Mouse (Mus musculus) limb, embryonic 12.5 days (tissue): Measurements from ENCODE around the gene Nos1. TPM values are rescaled to one million over a fixed set of nuclear protein-coding genes. Genes with fewer than 3 reads are reported as not detected.
A peak's percentile ranks its signal among the peaks of the same experiment; 100 is the strongest.

Experiments used
- ATAC-seq: fragments of 200-750 bp; cut with Nextera tagmentation; 2 replicates; pipeline ENCODE4 v1.8.0; 2017; ENCODE audit warnings: low read depth, moderate TSS enrichment; ENCODE audit not compliant: insufficient number of reproducible peaks, insufficient read depth, low FRiP score, low TSS enrichment
- H3K27ac ChIP-seq: fragments of 300-500 bp; sonication (generic); 2 replicates; pipeline ENCODE4 v1.5.1; 2016; ENCODE audit warnings: mild to moderate bottlenecking, moderate library complexity
- H3K27me3 ChIP-seq: fragments of 300-500 bp; sonication (generic); 2 replicates; pipeline ENCODE4 v1.6.1; 2016; ENCODE audit warnings: mild to moderate bottlenecking, moderate library complexity
- H3K36me3 ChIP-seq: fragments of 300-500 bp; sonication (generic); 2 replicates; pipeline ENCODE4 v1.6.1; 2016; ENCODE audit warnings: mild to moderate bottlenecking, moderate library complexity
- H3K4me1 ChIP-seq: fragments of 300-500 bp; sonication (generic); replicated peaks from 2 replicates; pipeline ENCODE4 v1.6.1; 2016
- H3K4me2 ChIP-seq: fragments of 300-500 bp; sonication (generic); 2 replicates; pipeline ENCODE4 v1.6.1; 2016; ENCODE audit warnings: mild to moderate bottlenecking, moderate library complexity
- H3K4me3 ChIP-seq: fragments of 300-500 bp; sonication (generic); replicated peaks from 2 replicates; pipeline ENCODE4 v1.5.1; 2016; ENCODE audit warnings: mild to moderate bottlenecking
- H3K9ac ChIP-seq: fragments of 300-500 bp; sonication (generic); replicated peaks from 2 replicates; pipeline ENCODE4 v1.6.1; 2016; ENCODE audit warnings: mild to moderate bottlenecking, moderate library complexity
- H3K9me3 ChIP-seq: fragments of 300-500 bp; sonication (generic); 2 replicates; pipeline ENCODE4 v1.6.1; 2016; ENCODE audit warnings: mild to moderate bottlenecking, moderate library complexity
- WGBS: fragments of 180-500 bp; shearing (Covaris S2); methylation state at CpG from one replicate; pipeline ENCODE4 v1.1.7; 2016; 5-methylcytosine and 5-hydroxymethylcytosine counted together
- polyA plus RNA-seq: library from polyadenylated mRNA; unstranded; fragments of >200 nt; fragmentation: Nextera tagmentation; extraction: Ambion mirVana; gene quantifications from 2 replicates; pipeline ENCODE4 v1.2.1, GENCODE M21; 2016

Nos1 gene
- polyA plus RNA-seq, 1 experiment from 2014 or later = 0.21 TPM

DNA sequence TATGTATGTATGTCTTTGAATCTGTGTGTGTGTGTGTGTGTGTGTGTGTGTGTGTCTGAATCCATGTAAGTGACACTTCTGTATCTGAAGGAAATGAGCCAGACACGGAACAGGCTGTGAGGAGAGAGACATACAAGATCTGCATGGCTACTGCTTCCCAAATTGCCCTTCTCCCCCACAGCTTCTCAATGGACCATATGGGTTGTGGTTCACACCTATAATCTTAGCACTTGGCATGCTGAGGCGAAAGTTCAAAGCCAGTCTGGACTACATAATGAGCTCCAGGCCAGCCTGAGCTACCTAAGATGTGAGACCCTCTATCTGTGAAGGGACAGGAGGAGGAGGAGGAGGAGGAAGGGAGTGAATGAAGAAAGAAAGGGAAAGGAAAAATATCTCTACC, 151.4 kb downstream of the Nos1 start:
- no peak overlapping the region for H3K4me3 ChIP-seq
- no peak overlapping the region for H3K4me2 ChIP-seq
- no peaks in the 10 kb centered on the region for H3K36me3 ChIP-seq
- 0 out of 2 replicates have a peak, but pooled peaks cover 2% of the 10 kb centered on the region for H3K9me3 ChIP-seq
- H3K4me1 ChIP-seq = no peaks in the 10 kb centered on the region
- no peak for ATAC-seq
- 0 out of 2 replicates have a peak, but pooled peaks cover 5% of the 10 kb centered on the region for H3K27me3 ChIP-seq
- no peak overlapping the region for H3K9ac ChIP-seq
- no peak overlapping the region for H3K27ac ChIP-seq
- WGBS = 39% methylated on average over 2 of the region's 2 CpGs

DNA sequence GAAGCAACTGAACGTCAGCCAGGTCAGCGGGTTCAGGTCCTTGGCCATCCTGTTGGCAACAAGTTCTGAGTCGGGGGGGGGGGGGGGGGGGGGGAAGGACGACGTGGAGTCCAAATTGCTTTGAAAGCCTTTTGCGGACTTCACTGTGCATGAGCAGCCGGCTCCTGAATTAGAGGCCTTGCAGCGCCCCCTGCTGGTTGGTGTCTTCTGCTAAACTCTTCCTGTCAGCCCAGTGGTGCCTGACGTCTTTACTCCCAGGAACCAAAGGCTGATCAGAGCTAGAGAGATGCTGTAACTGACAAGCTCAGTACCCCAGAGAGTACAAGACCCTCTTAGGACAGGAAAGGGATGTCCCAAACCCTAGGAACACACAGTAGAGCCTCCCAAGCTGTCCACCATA, 152.0 kb downstream of the Nos1 start:
- Histone ChIP-seq H3K27me3 (0 out of 2 replicates have a peak, but pooled peaks cover 5% of the 10 kb centered on the region), H3K9me3 (0 out of 2 replicates have a peak, but pooled peaks cover 2% of the 10 kb centered on the region), H3K27ac (no peak overlapping the region), H3K4me1 (no peaks in the 10 kb centered on the region), H3K9ac (no peak overlapping the region), H3K4me3 (no peak overlapping the region), H3K36me3 (no peaks in the 10 kb centered on the region), H3K4me2 (peak overlapping the region; percentile 33; the same call in 1 of the 2 replicates)
- 0% methylated on average over 7 of the region's 9 CpGs for WGBS
- ATAC-seq = no peak

DNA sequence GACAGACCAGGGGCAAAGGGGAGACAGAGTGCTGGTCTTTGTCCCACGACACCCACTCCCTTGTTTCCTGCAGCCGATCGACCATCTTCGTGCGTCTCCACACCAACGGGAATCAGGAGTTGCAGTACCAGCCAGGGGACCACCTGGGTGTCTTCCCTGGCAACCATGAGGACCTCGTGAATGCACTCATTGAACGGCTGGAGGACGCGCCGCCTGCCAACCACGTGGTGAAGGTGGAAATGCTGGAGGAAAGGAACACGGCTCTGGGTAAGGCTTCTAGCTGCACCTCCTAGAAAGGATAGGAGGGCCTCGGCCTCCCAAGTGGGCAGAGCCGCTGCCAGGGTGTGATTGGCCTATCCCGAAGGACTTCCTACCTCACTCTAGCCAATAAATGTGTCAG, 155.5 kb downstream of the Nos1 start:
- H3K9ac ChIP-seq = 0 out of 2 replicates have a peak overlapping the region, but pooled peaks have one; percentile 4
- no peak overlapping the region for H3K4me3 ChIP-seq
- no peak overlapping the region for H3K27ac ChIP-seq
- no peaks in the 10 kb centered on the region for H3K36me3 ChIP-seq
- H3K9me3 ChIP-seq = no peaks in the 10 kb centered on the region
- no peaks in the 10 kb centered on the region; the same call in 1 of the 2 replicates for H3K4me1 ChIP-seq
- H3K4me2 ChIP-seq = no peak overlapping the region
- H3K27me3 ChIP-seq = peaks cover 5% of the 10 kb centered on the region; the same call in 1 of the 2 replicates
- ATAC-seq = no peak
- WGBS = 63% methylated on average over 16 of the region's 16 CpGs

DNA sequence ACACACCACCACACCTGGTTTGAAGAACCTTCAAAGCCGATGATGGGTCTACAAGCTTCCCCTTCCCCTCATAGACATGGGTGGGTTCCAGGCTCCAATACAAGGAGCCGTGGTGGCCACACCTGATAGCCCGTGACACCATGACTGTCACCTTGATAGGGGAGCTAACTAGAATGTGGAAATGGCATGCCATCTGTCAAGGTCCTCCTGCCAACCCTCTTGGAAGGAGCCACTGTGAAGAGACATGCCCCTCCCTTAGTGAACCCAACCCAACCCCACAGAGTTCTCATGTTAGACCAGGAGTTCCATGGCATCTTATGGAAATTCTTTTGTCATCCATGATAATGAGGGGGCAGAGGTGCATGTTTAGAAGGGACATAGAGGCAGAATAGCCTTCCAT, 156.4 kb downstream of the Nos1 start:
- 94% methylated on average over 3 of the region's 3 CpGs for WGBS
- Histone ChIP-seq H3K27ac (no peak overlapping the region), H3K4me1 (no peaks in the 10 kb centered on the region; the same call in 1 of the 2 replicates), H3K9me3 (no peaks in the 10 kb centered on the region), H3K9ac (no peak overlapping the region), H3K4me3 (no peak overlapping the region), H3K36me3 (no peaks in the 10 kb centered on the region), H3K27me3 (peaks cover 5% of the 10 kb centered on the region; the same call in 1 of the 2 replicates), H3K4me2 (no peak overlapping the region)
- ATAC-seq = no peak

DNA sequence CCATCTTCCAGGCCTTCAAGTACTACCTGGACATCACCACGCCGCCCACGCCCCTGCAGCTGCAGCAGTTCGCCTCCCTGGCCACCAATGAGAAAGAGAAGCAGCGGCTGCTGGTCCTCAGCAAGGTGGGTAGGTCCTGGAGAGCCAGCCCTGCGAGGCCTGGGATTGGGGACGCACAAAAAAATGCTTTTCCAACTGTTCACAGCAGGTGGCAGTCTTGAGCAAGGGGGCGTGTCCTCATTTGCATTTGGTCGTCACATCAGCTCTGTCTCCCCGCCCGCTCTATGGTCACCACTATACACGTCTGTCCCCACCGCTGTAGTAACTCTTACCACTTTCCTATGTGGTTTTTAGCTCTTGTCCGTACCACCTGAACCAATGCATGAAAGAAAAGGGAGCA, 157.3 kb downstream of the Nos1 start:
- H3K4me1 ChIP-seq = no peaks in the 10 kb centered on the region; the same call in 1 of the 2 replicates
- H3K27ac ChIP-seq = no peak overlapping the region
- no peaks in the 10 kb centered on the region for H3K9me3 ChIP-seq
- no peaks in the 10 kb centered on the region for H3K36me3 ChIP-seq
- H3K4me3 ChIP-seq = peak overlapping the region; percentile 27
- H3K9ac ChIP-seq = no peak overlapping the region
- H3K27me3 ChIP-seq = peaks cover 5% of the 10 kb centered on the region; the same call in 1 of the 2 replicates
- WGBS = 12% methylated on average over 14 of the region's 14 CpGs
- peak overlapping the region; percentile 52 for H3K4me2 ChIP-seq
- ATAC-seq = peak; percentile 73

DNA sequence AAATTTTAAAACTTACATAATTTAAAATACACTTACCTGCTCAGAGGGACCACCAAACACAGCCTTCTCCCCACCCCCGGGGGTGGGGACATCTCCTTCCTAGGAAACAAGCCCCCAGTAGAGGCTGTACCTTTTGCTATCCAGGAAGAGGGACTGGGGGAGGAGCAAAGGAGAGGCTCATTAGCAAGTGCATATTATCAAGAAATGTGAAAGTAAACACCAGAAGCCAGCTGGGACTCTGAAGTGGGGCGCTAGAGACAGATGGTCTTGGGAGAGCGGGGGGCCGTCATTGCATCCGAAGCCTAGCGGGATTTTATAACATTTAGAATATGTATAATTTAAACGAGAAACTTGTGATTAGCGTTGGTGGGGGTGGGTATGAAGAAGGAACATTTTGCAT, 158.6 kb downstream of the Nos1 start:
- no peaks in the 10 kb centered on the region for H3K36me3 ChIP-seq
- no peak for ATAC-seq
- no peak overlapping the region for H3K4me3 ChIP-seq
- no peak overlapping the region for H3K9ac ChIP-seq
- H3K27me3 ChIP-seq = peaks cover 5% of the 10 kb centered on the region; the same call in 1 of the 2 replicates
- no peaks in the 10 kb centered on the region; the same call in 1 of the 2 replicates for H3K4me1 ChIP-seq
- no peak overlapping the region for H3K4me2 ChIP-seq
- H3K27ac ChIP-seq = no peak overlapping the region
- WGBS = 82% methylated on average over 8 of the region's 8 CpGs
- no peaks in the 10 kb centered on the region for H3K9me3 ChIP-seq

DNA sequence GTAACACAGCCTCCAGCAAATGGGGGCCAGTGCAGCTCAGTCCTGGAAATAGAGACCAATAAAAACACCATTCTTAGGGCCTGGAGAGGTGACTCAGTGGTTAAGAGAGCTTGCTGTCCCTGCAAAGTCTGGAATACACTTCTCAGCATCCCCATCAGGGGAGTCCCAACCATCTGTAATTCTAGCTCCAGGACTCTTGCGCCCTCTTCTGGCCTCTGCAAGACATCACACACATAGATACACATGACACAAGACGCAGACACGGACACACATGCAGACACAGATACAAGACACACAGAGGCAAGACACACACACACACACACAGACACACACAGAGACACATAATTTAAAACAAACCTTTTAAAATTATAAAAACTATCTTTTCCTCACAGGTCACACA, 160.7 kb downstream of the Nos1 start:
- no peak for ATAC-seq
- H3K9me3 ChIP-seq = no peaks in the 10 kb centered on the region
- peaks cover 6% of the 10 kb centered on the region; the same call in 1 of the 2 replicates for H3K27me3 ChIP-seq
- no peak overlapping the region for H3K27ac ChIP-seq
- WGBS = 74% methylated on average over 3 of the region's 3 CpGs
- H3K4me1 ChIP-seq = no peaks in the 10 kb centered on the region; the same call in 1 of the 2 replicates
- H3K4me2 ChIP-seq = no peak overlapping the region
- no peak overlapping the region for H3K4me3 ChIP-seq
- no peaks in the 10 kb centered on the region for H3K36me3 ChIP-seq
- no peak overlapping the region for H3K9ac ChIP-seq

DNA sequence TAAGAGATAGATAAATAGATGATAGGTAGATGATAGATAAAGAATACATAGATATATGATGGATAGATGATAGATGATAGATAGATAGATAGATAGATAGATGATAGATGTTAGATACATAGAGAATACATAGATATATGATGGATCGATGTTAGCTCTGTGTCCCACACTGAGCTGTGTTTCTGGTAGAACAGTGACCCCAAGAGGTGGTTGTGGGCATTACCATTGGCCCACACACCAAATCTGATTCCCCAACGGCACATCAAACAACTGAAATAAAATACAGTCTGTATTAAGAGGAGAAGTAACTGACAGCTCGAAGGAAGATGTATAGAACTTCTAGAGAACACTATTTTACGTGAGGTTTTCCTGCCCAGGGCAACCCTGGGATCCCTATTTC, 165.8 kb downstream of the Nos1 start:
- Histone ChIP-seq H3K4me3 (no peak overlapping the region), H3K4me2 (no peak overlapping the region), H3K36me3 (no peaks in the 10 kb centered on the region), H3K27me3 (0 out of 2 replicates have a peak, but pooled peaks cover 6% of the 10 kb centered on the region), H3K9me3 (no peaks in the 10 kb centered on the region), H3K4me1 (no peaks in the 10 kb centered on the region), H3K9ac (no peak overlapping the region), H3K27ac (no peak overlapping the region)
- WGBS = 30% methylated on average over 4 of the region's 4 CpGs
- no peak for ATAC-seq

DNA sequence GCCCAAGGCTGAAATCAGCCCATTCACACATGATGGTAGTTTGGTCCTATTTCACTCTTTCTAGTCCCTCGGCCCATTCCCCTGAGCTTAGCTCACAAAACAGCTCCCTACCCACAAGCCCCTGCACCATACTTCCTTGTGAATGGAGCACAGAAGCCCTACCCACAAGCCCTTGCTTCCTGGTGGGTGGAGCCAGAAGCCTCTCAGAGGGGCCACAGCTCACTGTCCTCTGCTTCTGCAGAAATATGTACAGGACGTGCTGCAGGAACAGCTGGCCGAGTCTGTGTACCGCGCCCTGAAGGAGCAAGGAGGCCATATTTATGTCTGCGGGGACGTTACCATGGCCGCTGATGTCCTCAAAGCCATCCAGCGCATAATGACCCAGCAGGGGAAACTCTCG, 168.6 kb downstream of the Nos1 start:
- no peak overlapping the region for H3K4me3 ChIP-seq
- H3K36me3 ChIP-seq = no peaks in the 10 kb centered on the region

DNA sequence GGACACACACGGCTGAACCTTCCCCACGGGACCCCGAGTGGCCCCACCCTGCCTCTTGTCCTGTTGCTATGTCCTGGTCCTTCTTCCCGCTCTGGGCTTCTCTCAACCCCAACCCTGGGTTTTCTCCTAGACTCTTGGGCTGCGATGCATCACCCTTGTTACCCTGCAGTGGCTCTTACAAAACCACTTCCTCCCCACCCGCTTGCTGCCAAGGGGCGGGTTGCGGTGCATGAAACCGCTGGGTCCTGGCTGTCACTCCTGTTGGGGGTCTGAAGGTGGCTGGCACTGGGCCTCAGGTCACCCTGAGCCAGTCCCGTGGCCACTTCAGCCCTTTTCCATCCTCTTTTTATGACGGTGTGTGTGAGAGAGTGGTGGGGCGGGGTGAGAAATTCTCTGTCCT, 173.1 kb downstream of the Nos1 start:
- peaks cover 4% of the 10 kb centered on the region; the same call in 1 of the 2 replicates for H3K4me1 ChIP-seq
- no peaks in the 10 kb centered on the region for H3K27me3 ChIP-seq
- H3K4me2 ChIP-seq = no peak overlapping the region
- H3K36me3 ChIP-seq = no peaks in the 10 kb centered on the region
- H3K9me3 ChIP-seq = no peaks in the 10 kb centered on the region
- H3K9ac ChIP-seq = no peak overlapping the region
- 82% methylated on average over 12 of the region's 12 CpGs for WGBS
- H3K4me3 ChIP-seq = no peak overlapping the region
- H3K27ac ChIP-seq = no peak overlapping the region
- ATAC-seq = no peak

More for the DNA sequence above, 168.6 kb downstream of the Nos1 start:
- Histone ChIP-seq H3K4me1 (no peaks in the 10 kb centered on the region), H3K9me3 (no peaks in the 10 kb centered on the region), H3K27ac (no peak overlapping the region), H3K9ac (no peak overlapping the region), H3K27me3 (0 out of 2 replicates have a peak, but pooled peaks cover 6% of the 10 kb centered on the region), H3K4me2 (no peak overlapping the region)
- 83% methylated on average over 10 of the region's 10 CpGs for whole genome bisulfite sequencing
- no peak for ATAC-seq

DNA sequence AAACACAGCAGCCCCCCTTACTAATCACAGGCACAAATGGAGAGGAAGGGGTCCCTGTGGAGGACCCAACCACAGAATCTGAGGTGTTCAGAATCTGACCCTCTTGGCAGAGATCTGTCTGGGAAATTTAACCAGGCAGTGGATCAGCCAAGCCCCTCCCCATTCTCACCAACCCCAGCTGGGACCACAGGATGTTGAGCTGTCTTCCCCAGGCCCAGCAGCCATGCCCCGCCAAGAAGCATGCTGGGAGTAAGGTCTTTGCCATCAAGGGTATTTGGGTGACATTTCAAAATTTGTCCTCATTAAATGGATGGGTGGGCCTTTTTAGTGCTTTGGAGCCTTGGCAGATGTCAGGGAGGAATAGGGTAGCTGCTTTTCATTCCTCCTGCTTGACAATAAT, 173.6 kb downstream of the Nos1 start:
- no peak overlapping the region for H3K9ac ChIP-seq
- H3K27ac ChIP-seq = no peak overlapping the region
- ATAC-seq = no peak
- peaks cover 4% of the 10 kb centered on the region; the same call in 1 of the 2 replicates for H3K4me1 ChIP-seq
- no peak overlapping the region for H3K4me3 ChIP-seq
- WGBS = 71% methylated on average over 1 of the region's 1 CpGs
- no peak overlapping the region for H3K4me2 ChIP-seq
- H3K9me3 ChIP-seq = no peaks in the 10 kb centered on the region
- no peaks in the 10 kb centered on the region for H3K27me3 ChIP-seq
- H3K36me3 ChIP-seq = no peaks in the 10 kb centered on the region
